Mouse (Mus musculus) cerebellum, adult 11 months (tissue): Measurements from ENCODE around the gene Gm20388.
"Not testable (repeated sequence)": the region's sequence is repeated elsewhere in the genome, so short reads cannot be mapped to it uniquely, and the experiment has no call there.

Source experiments
- DNase-seq: peaks from one replicate; pipeline ENCODE4 v3.0.0; 2022

Gene Gm20388

DNA sequence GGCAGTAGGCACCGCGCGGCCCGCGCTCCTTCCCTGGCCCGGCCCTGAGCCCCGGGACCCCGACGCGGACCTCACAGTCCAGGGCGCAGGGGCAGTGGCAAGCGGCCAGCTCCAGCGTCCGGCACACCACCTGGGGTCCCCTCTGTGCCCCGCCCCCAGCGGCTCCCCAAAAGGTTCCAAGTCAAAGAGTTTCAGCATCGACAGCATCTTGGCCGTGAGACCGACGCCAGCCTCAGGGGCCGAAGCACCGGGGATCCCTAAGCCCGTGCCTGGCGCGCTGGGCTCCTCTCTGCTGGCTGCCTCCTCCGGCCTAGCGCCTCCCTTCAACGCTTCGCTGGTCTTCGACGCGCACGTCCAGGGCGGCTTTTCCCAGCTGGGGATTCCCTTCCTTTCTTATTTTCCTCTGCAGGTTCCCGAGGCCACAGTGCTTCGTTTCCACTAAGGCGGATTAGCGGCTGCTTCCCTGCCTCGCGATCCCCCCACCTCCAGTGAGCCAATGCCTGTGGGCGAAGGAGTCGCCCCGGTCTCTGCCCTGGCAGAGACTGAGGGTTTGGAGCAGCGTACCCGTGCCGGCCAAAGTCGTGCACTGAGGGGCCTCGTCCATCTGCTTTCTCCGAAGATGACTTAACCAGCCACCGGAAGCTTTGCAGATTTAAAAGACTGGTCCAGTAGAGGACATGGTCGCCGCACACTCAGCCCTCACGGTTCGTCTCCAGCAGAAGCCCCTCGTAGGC, 1218.1 kb downstream of the Gm20388 start:
- no peak for DNase-seq

DNA sequence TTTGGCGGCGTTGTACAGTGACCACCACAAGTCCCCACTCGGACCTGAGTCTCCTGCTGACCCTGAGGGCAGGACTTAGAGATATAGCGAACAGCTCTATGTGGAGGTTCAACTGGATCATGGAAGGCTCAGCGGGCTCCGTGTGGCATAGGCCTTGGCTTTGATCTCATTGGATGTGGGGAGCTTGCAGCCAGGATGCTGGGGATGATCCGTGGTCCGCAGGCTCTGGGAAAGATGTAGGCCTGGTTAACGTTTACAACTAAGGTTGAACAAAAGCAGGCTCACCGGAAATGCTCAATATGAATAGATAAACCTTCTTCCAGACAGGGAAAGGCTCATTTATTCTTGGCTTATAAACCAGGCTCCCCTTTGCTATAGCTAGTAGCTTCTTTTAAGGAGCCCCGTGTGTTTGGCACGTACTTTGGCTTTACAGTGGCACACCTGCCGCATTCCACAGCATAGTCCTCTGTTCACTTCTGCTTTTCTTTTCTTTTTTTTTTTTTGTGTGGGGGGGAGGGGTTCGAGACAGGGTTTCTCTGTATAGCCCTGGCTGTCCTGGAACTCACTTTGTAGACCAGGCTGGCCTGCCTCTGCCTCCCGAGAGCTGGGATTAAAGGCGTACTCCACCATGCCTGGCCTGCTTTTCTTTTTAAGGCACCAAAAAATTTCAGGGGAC, 1218.8 kb downstream of the Gm20388 start:
- no peak for DNase-seq

GRCm38 (mm10) chr8:121130522-121130921, 1219.9 kb downstream of the Gm20388 start:
- DNase-seq = no peak

DNA sequence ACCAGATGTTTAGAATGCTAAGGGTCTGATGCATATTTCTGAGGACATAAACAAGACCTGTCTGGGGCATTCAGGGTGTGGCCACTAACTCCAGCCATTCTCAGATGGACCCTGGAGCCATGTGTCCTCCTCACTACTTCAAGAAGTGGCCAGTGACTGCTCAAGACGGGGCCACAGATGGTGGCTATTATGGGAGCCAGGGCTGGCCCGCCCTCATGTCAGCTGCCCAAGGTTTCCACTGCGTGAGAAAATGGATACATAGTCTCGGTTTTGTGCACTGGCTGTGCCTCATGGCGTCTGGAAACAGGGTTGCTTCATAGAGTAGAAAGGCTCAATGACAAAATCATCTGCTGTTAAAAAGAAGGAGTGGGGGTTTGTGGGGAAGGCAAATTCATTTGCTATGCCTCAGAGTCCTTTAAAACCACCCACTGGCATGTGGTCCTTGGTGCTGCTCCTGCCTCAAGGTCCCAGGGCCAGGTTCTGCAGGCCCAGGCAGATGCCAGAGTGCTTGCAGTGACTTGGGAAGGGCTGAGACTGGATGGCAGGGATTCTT, 1222.4 kb downstream of the Gm20388 start:
- DNase-seq = no peak

GRCm38 (mm10) chr8:121134102-121134501, 1223.5 kb downstream of the Gm20388 start:
- DNase-seq = no peak

DNA sequence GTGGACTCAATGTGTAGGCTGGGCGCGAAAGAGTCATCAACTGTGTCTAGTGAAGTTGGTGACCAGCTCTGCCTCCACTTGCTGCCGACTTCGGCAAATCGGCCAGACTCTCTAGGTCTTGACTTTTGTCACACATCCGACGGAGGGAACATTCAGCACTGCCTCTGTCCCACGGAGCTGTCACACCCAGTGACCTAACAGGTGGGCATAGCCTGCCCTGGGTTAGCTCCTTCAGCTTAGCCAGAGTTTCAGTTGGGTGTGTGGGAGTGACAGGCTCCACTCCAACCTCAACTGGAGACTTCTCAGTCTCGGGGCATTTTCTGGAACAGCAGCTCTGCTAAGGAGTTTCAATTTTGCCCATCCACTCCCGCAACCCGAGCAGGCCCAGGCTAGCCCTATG, 1223.9 kb downstream of the Gm20388 start:
- DNase-seq = no peak

DNA sequence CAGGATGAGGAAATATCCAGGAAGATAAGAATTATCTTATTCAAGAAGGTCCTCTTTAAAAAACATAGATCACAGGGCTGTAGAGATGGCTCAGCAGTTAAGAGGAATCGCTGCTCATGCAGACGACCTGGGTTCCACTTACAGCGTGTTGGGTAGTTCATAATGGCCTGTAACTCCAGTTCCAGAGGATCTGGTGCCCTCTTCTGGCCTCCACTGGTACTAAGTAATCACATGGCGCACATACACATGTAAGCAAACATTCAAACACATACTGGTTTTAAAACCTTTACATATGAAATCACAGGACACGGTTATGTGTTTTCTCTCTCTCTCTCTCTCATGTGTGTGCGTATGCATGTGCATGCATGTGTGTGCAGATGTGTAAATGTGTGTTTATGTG, 1226.2 kb downstream of the Gm20388 start:
- DNase-seq = no peak

GRCm38 (mm10) chr8:121145457-121146134, 1235.0 kb downstream of the Gm20388 start:
- not testable (repeated sequence) for DNase-seq

DNA sequence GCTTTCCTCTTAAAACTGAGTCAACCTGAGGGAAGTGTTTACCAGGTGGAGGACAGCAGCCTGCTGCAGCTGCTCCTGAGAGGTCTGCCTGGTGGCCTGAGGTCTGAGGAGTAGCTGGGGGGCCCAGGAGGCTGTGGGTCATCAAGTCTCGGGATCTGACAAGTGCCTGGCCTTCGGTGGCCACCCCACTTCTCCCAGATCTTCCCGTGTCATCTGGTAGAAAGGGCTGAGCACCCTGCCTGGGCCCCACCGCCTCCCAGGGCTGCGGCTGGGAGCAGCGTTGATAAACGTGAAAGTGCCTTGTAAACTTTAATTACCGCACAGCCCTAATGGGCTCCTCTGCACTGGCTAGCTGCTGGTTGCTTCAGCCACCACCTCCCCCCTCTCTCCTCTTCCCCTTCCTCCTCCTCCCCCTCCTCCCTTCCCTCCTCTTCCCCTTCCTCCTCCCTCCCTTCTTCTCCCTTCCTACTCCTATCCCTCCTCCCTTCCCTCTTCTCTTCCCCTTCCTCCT, 1238.0 kb downstream of the Gm20388 start:
- DNase-seq = no peak

DNA sequence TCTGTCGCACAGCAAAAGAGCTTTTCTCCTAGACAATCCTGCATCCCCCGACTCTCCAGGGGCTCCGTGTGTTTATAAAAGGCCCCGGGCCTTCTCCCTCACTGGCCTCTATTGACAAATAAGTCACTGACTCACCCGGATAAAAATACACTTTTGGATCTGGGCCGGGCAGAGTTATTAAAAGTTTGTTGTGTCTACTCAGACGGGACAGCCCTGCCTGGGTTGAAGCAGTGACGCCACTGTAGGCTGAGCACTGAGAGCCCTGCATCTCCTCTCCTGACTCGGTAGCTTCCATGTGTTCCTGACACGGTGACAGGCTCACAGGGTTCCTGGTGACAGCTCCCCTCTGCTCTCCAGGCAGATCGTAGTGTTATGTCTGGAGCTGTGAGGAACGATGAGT, 1241.8 kb downstream of the Gm20388 start:
- DNase-seq = no peak

DNA sequence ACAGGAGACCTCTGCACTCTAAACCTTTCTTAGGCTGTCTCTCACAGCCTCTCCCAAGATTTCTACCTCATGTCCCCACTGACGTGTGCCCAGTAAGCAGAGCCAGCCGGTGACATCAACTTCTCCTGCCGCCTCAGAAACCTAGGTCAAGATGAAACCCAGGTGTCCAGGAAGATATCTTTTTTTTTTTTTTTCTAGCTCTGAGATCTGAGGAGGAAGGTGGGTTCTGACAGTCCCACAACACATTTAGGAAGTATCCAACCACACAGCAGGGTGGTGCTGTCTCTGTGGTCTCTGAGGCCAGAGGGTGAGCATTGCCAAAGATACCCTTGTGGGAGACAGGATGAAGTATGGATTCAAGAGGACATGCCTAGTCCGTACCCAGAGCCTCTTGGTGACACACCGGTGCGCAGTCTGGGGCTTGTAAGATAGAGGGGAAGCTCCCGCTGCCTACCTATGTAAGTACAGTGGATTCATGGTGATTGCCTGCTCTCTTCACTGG, 1246.4 kb downstream of the Gm20388 start:
- DNase-seq = no peak

GRCm38 (mm10) chr8:121158812-121159211, 1248.2 kb downstream of the Gm20388 start:
- no peak for DNase-seq

DNA sequence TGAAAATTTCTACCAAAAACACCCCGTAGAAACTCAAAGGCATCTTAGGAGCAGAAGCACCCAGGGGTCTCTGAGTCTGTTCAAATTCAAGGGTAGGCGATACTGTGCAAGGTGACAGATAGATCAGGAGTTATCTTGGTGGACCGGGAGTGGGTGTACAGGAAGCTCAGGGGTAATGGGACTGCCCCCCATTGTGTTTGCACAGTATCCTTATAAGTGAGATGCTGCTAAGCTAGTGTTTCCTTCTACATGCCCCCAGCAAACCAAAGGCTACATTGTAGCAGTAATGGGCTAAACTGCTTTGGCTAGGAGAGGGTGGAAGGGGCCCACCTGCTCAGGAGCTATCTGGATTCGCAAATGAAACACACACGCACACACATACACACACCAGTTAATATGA, 1250.8 kb downstream of the Gm20388 start:
- no peak for DNase-seq

- DNase-seq = no peak
Measured at GRCm38 (mm10) chr8:121162413-121162812, 1251.8 kb downstream of the Gm20388 start.

DNA sequence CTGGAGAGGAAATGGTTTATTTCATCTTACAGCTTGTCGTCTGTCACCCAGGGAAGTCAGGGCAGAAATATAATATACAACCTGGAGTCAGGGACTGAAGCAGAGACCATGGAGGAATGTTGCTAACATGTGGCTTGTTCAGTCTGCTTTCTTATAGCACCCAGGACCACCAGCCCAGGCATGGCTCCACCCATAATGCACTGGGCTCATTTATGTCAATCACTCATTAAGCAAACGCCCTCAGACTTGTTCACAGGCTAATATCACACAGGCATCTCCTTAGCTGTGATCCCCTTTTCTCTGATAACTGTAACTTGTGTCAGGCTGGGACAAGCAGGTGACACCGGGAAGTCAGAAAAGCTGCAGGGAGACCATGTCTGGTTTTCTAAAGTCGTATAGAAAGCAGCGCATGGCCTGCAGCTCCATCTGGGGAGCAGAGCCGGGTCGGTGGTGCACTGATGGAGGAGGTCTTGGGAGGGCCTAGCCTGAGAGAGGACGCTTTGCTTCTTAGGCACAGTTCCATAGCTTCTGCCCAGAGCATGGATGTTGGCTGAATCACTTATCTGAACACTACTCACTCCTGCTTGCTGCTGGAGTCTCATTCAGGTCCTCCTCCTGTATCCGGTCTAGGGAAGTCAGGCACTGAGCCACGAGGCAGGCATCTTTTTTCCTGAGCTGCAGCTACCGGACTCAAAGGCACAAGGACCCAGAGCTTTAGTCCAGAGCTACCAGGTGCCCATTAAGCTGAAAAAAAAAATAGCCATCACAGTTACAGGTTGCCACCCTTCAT, 1252.5 kb downstream of the Gm20388 start:
- DNase-seq = no peak

DNA sequence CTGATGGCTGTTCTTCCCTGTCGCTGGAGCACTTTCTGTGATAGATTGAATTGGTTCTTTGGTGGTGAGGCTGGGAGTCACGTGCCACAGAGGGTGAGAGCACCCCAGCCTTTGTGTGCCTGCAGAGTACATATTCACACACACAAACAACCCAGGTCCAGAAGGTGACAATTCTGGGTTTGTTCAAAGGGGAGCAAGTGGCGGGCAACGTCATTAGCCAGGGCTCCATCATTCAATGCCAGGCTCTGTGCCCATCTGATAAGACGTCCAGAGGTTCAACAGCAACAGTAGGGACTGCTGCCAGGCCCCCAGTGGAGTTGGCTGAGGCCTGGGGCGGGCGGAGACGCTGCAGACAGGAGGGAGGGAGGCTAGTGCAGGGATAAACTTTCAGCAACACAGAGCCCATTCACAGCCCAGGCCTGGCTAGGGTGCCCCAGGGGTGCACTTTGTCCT, 1253.4 kb downstream of the Gm20388 start:
- DNase-seq = no peak

DNA sequence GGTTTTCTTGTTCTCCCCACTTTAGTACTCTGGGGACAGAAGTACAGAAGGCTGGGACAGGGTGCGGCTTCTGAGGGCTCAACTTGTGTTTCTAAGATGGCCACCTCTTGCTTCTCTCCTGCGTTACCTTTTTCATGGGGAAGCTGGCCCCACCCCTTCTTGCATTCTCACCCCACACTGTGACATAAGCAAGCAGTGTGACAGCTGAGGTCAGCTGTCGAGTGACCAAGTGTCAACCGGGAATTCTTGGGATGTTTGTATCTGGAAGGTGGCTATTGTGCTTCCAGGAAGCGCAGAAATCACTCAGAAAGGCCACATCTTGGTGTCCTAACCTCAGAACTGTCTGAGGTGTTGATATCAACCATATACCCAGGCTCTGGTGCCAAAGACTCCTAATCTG, 1257.4 kb downstream of the Gm20388 start:
- no peak for DNase-seq

DNA sequence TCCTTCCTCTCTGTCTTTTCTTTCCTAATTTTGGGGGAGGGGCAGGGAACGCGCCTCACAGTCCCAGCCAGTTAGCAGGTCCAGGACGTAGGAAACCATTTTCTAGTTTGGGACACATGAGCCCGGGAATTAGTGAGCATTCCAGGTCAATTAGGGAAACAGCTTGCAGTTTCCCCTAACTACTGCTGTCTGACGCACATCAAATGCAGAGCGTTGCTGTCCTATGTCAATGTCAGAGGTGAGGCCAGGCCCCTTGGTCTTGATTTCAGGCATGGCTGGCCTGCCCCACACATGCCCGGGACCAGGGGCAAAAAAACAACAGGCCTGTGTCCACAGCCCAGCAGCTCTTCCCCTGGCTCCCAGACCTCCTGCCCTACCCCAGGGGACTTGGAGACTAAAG, 1259.5 kb downstream of the Gm20388 start:
- no peak for DNase-seq

- no peak for DNase-seq
Measured at GRCm38 (mm10) chr8:121170626-121171552, 1260.2 kb downstream of the Gm20388 start.

DNA sequence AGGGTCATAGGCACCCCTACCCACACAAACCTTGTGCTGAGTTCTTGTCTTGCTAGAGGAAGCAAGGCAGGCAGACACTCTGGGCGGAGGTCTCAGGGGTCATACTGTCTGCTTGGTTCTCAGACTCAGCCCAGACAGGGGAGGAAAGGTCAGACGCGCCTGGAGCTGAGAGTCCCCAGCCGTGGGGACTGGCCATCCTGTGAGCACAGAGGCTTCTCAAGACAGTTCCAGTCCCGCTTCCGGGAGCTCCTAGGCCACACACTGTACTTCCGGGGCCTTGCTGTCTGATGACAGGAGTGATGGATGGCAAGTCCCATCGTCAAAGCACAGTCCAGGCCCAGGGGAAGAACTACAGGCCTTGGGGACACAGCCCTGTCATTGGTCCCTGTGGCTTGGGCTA, 1261.9 kb downstream of the Gm20388 start:
- no peak for DNase-seq

- no peak for DNase-seq
Measured at GRCm38 (mm10) chr8:121174178-121174577, 1263.5 kb downstream of the Gm20388 start.
